In genomic region chr3:27652451-27653011, GRCm38 (mm10) we compare ENCODE assay signal across 15 mouse cellular contexts. TPM values are rescaled to one million over a fixed set of nuclear protein-coding genes. Genes with fewer than 3 reads are reported as not detected.
DNase-seq lines count a peak whose midpoint lies in the region; ATAC-seq and TF ChIP-seq lines count a peak whose summit lies in the region.
"Had no signal": no experiment of that assay in that cellular context is flagged by ENCODE, and none has a peak within 500 bp of the region (broad histone marks: within the 10 kb centered on the region; RNA-seq: fewer than 3 reads in every experiment).

No protein-coding gene starts in this region.

- 39% methylated on average over 9 of the region's 9 CpGs for WGBS in heart, embryonic 15.5 days
- WGBS in midbrain, postnatal 0 days = 87% methylated on average over 9 of the region's 9 CpGs
- 82% methylated on average over 9 of the region's 9 CpGs for WGBS in midbrain, embryonic 13.5 days
- 30% methylated on average over 9 of the region's 9 CpGs for WGBS in liver, embryonic 13.5 days (ENCODE audit: insufficient replicate concordance)

- H3K36me3 ChIP-seq in heart, embryonic 15.5 days = no peaks in the 10 kb centered on the region
- H3K36me3 ChIP-seq in midbrain, postnatal 0 days (ENCODE audit: insufficient read depth, low read length) = no peaks in the 10 kb centered on the region
- no peaks in the 10 kb centered on the region for H3K36me3 ChIP-seq in midbrain, embryonic 13.5 days
- H3K36me3 ChIP-seq in liver, embryonic 13.5 days = no peaks in the 10 kb centered on the region
- H3K36me3 ChIP-seq: midbrain, embryonic 10.5 days; neural tube, embryonic 12.5 days had no signal

- H3K4me2 ChIP-seq in heart, embryonic 15.5 days = no peak overlapping the region
- no peak overlapping the region for H3K4me2 ChIP-seq in midbrain, postnatal 0 days (ENCODE audit: low read depth, low read length, poor library complexity, severe bottlenecking)
- no peak overlapping the region for H3K4me2 ChIP-seq in midbrain, embryonic 13.5 days (replicated peaks)
- no peak overlapping the region for H3K4me2 ChIP-seq in liver, embryonic 13.5 days
- H3K4me2 ChIP-seq: neural tube, embryonic 12.5 days had no signal

- no peaks in the 10 kb centered on the region for H3K27me3 ChIP-seq in heart, embryonic 15.5 days
- H3K27me3 ChIP-seq in midbrain, postnatal 0 days (ENCODE audit: insufficient read depth, low read length) = no peaks in the 10 kb centered on the region
- H3K27me3 ChIP-seq in midbrain, embryonic 13.5 days = no peaks in the 10 kb centered on the region
- H3K27me3 ChIP-seq in liver, embryonic 13.5 days = no peaks in the 10 kb centered on the region
- H3K27me3 ChIP-seq: neural tube, embryonic 12.5 days had no signal

- DNase-seq in heart, adult 8-10 months (ENCODE audit: low spot score) = no peak
- no peak for DNase-seq in midbrain, postnatal 0 days (ENCODE audit: low spot score)
- no peak for DNase-seq in liver, embryonic 13.5 days
- no peak for DNase-seq in thymus, postnatal 4 days
- DNase-seq in embryo, embryonic 10.5 days (ENCODE audit: low spot score) = no peak
- DNase-seq: cerebellum, postnatal 25 days; gastrocnemius, postnatal 36 days; kidney, adult 11 months; right cerebral cortex, postnatal 14 days had no signal

- TF ChIP-seq CTCF in midbrain, postnatal 0 days (IDR thresholded peaks at IDR 0.05) = peak; percentile 2; the same call in 1 of the 2 replicates

- H3K27ac ChIP-seq in heart, embryonic 15.5 days = peak overlapping the region; percentile 46
- no peak overlapping the region for H3K27ac ChIP-seq in midbrain, postnatal 0 days (ENCODE audit: low read depth, low read length)
- no peak overlapping the region for H3K27ac ChIP-seq in midbrain, embryonic 13.5 days
- no peak overlapping the region for H3K27ac ChIP-seq in liver, embryonic 13.5 days
- H3K27ac ChIP-seq: layer of hippocampus, adult 2 months; midbrain, embryonic 10.5 days; neural tube, embryonic 12.5 days had no signal

- H3K9me3 ChIP-seq in heart, embryonic 15.5 days (replicated peaks) = no peaks in the 10 kb centered on the region
- H3K9me3 ChIP-seq in midbrain, postnatal 0 days (ENCODE audit: low read length) = no peaks in the 10 kb centered on the region
- H3K9me3 ChIP-seq in midbrain, embryonic 13.5 days = no peaks in the 10 kb centered on the region
- H3K9me3 ChIP-seq in liver, embryonic 13.5 days (replicated peaks) = no peaks in the 10 kb centered on the region
- H3K9me3 ChIP-seq: midbrain, embryonic 10.5 days; neural tube, embryonic 12.5 days had no signal

- H3K9ac ChIP-seq in heart, embryonic 15.5 days = no peak overlapping the region
- H3K9ac ChIP-seq in midbrain, postnatal 0 days (replicated peaks; ENCODE audit: low read length, poor library complexity, severe bottlenecking) = no peak overlapping the region
- no peak overlapping the region for H3K9ac ChIP-seq in midbrain, embryonic 13.5 days (replicated peaks)
- no peak overlapping the region for H3K9ac ChIP-seq in liver, embryonic 13.5 days
- H3K9ac ChIP-seq: neural tube, embryonic 12.5 days had no signal

- peaks cover 90% of the 10 kb centered on the region for H3K4me1 ChIP-seq in heart, embryonic 15.5 days (replicated peaks)
- 0 out of 2 replicates have a peak, but pooled peaks cover 3% of the 10 kb centered on the region for H3K4me1 ChIP-seq in midbrain, postnatal 0 days (ENCODE audit: insufficient read depth, low read length)
- peaks cover 17% of the 10 kb centered on the region for H3K4me1 ChIP-seq in midbrain, embryonic 13.5 days (replicated peaks)
- peaks cover 68% of the 10 kb centered on the region for H3K4me1 ChIP-seq in liver, embryonic 13.5 days (replicated peaks)

- no peak for ATAC-seq in heart, embryonic 15.5 days (replicated peaks; ENCODE audit: insufficient number of reproducible peaks, insufficient read depth, low FRiP score, low read depth)
- ATAC-seq in midbrain, postnatal 0 days (ENCODE audit: low FRiP score) = no peak
- ATAC-seq in midbrain, embryonic 13.5 days = no peak
- peak; percentile 30; the same call in 1 of the 2 replicates for ATAC-seq in liver, embryonic 13.5 days (ENCODE audit: low read depth)
- ATAC-seq: activated CD4-positive, CD25-positive, alpha-beta regulatory T cell, adult 4 months had no signal

- no peak overlapping the region for H3K4me3 ChIP-seq in heart, embryonic 15.5 days
- no peak overlapping the region for H3K4me3 ChIP-seq in midbrain, postnatal 0 days (ENCODE audit: low read depth, low read length)
- H3K4me3 ChIP-seq in midbrain, embryonic 13.5 days (replicated peaks) = no peak overlapping the region
- no peak overlapping the region for H3K4me3 ChIP-seq in liver, embryonic 13.5 days (replicated peaks)
- H3K4me3 ChIP-seq: layer of hippocampus, adult 2 months; midbrain, embryonic 10.5 days; neural tube, embryonic 12.5 days had no signal

RNA-seq across cellular contexts. Expression of gene Fndc3b, which starts 58.6 kb away (rescaled TPM):
- 24.0 and 27.8 TPM in 2 replicates for polyA plus RNA-seq in heart, embryonic 15.5 days (2015; fragmentation: Nextera tagmentation; extraction: Ambion mirVana)
- total RNA-seq in heart, adult 8-10 months (2022) = 10 to 100 TPM; 41.8 to 50.5 (median 49.8) TPM
- 13.4 and 16.7 TPM in 2 replicates for total RNA-seq in midbrain, postnatal 0 days (2014; rRNA removed)
- 5.1 and 7.6 TPM in 2 replicates for polyA plus RNA-seq in midbrain, postnatal 0 days (2015; fragmentation: Nextera tagmentation; extraction: Ambion mirVana)
- 7.1 and 10.0 TPM in 2 replicates for polyA plus RNA-seq in midbrain, embryonic 13.5 days (2015; fragmentation: Nextera tagmentation; extraction: Ambion mirVana)
- 4.7 and 6.9 TPM in 2 replicates for polyA plus RNA-seq in liver, embryonic 13.5 days (2015; fragmentation: Nextera tagmentation; extraction: Ambion mirVana)
